Mouse (Mus musculus) thymus, adult 2 months (tissue): ENCODE measurements around the gene Phlpp1.

Experiments used
- CTCF ChIP-seq: fragments of 200-500 bp; IDR thresholded peaks from 2 replicates; pipeline ENCODE4 v1.5.1; 2012; ENCODE audit warnings: mild to moderate bottlenecking, control low read depth, low read length, moderate library complexity, borderline replicate concordance; ENCODE audit not compliant: control insufficient read depth, poor library complexity, insufficient read depth; ENCODE audit errors: extremely low read depth
- POLR2A ChIP-seq: fragments of 200-500 bp; IDR thresholded peaks from 2 replicates; pipeline ENCODE4 v1.6.1; 2012; ENCODE audit warnings: mild to moderate bottlenecking, low read length, control low read depth, moderate library complexity; ENCODE audit not compliant: control insufficient read depth, poor library complexity, insufficient read depth; ENCODE audit errors: extremely low read depth

GRCm38 (mm10) chr1:106203942-106204341 is 32.4 kb downstream of the Phlpp1 start:
- TF ChIP-seq CTCF (no peak), POLR2A (no peak)
